Mouse (Mus musculus): Measurements from ENCODE around the gene Adamts17. TPM values are rescaled to one million over a fixed set of nuclear protein-coding genes. Genes with fewer than 3 reads are reported as not detected.

Gene Adamts17
- polyA plus RNA-seq, 1 experiment from 2014 or later = 0.06 TPM

DNA sequence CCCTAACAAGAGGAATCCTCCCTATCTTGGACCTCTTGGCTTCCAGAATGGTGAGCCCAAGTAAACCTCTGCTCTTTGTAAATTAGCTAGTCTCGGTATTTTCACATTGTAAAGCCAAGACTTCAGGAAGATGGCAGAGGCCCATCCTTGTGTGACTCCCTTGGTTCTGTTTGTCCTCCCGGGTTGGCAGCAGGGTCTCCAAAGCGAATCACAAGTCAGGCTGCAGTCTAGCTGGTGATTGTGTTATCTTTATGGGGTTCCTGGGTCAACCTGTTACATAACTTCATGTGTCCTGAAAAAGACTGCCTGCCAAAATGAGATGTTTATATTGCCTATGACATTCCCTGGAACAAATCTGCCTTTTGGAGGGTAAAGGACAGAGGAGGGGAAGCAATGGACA is 148.9 kb downstream of the Adamts17 start:
- Histone ChIP-seq H3K9me3 (replicated peaks; ENCODE audit: control insufficient read depth, low read length) (no peaks in the 10 kb centered on the region), H3K27ac (ENCODE audit: low read length) (no peak overlapping the region), H3K27me3 (ENCODE audit: control insufficient read depth, insufficient read depth, low read depth, low read length) (no peaks in the 10 kb centered on the region), H3K4me3 (ENCODE audit: low read depth, low read length) (no peak overlapping the region), H3K9ac (ENCODE audit: low read depth, low read length) (no peak overlapping the region), H3K36me3 (ENCODE audit: control insufficient read depth, insufficient read depth) (no peaks in the 10 kb centered on the region), H3K4me2 (ENCODE audit: low read depth, low read length) (no peak overlapping the region), H3K4me1 (ENCODE audit: control insufficient read depth, low read depth, low read length) (no peaks in the 10 kb centered on the region)
- WGBS (ENCODE audit: insufficient replicate concordance) = 52% methylated on average over 3 of the region's 3 CpGs
- no peak for ATAC-seq (ENCODE audit: low read depth)

DNA sequence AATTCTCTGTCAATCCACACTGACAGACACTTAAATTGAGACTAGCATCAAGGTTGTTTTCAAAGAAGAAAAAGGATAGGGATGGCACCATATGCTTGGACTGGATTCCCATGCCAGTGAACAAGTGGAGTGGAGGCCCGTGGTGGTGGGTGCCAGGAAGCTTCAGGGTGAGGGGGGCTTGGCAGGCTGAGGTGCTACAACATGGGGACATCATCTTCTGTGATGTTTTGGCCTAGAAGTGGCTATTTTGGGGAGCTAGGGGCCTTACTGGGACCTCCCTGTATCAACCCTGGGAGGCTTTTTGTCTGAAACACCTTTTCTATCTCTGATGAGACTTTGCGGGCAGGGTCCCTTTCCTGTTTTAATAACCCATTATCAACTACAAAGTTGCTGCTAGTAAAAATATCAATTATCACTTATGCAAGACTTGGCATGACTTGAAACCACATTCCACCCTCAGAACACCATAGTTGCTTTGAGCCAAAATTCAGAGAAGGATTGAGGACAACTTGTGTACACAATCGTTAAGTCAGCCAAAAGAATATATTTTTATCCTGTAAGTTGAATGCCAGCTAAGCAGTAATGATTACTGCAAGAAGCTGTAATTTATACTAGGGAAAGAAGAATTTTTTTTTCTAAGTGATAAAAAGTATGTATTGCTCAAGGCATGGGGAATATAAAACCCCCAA is 150.0 kb downstream of the Adamts17 start:
- Histone ChIP-seq H3K4me3 (ENCODE audit: low read depth, low read length) (no peak overlapping the region), H3K4me1 (ENCODE audit: control insufficient read depth, low read depth, low read length) (no peaks in the 10 kb centered on the region), H3K4me2 (ENCODE audit: low read depth, low read length) (no peak overlapping the region), H3K27me3 (ENCODE audit: control insufficient read depth, insufficient read depth, low read depth, low read length) (no peaks in the 10 kb centered on the region), H3K36me3 (ENCODE audit: control insufficient read depth, insufficient read depth) (no peaks in the 10 kb centered on the region), H3K9me3 (replicated peaks; ENCODE audit: control insufficient read depth, low read length) (no peaks in the 10 kb centered on the region), H3K27ac (ENCODE audit: low read length) (no peak overlapping the region), H3K9ac (ENCODE audit: low read depth, low read length) (no peak overlapping the region)
- no peak for ATAC-seq (ENCODE audit: low read depth)
- WGBS (ENCODE audit: insufficient replicate concordance) = 69% methylated on average over 3 of the region's 3 CpGs

DNA sequence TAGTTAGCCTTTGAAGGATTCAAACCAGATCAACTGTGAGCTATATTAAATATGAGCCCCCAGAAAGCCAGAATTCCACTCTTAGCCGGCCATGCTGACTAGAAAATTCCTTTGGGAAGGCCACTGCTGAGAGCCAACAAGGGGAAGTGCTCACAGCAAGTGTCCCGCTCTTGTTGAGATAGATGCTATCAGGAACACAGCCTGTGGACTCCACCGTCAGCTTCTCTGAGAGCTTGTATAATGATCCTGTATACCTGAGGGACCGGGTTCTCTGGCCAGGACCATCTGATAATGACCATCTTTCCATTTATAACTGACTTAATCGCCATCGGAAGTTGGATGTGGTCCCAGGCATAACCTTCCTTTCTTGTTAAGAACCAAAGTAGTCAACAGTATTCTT is 159.3 kb downstream of the Adamts17 start:
- ATAC-seq (ENCODE audit: low read depth) = no peak
- H3K36me3 ChIP-seq (ENCODE audit: control insufficient read depth, insufficient read depth) = no peaks in the 10 kb centered on the region
- H3K27ac ChIP-seq (ENCODE audit: low read length) = no peak overlapping the region
- no peak overlapping the region for H3K4me3 ChIP-seq (ENCODE audit: low read depth, low read length)
- 67% methylated on average over 6 of the region's 6 CpGs for WGBS (ENCODE audit: insufficient replicate concordance)
- no peaks in the 10 kb centered on the region for H3K27me3 ChIP-seq (ENCODE audit: control insufficient read depth, insufficient read depth, low read depth, low read length)
- H3K4me1 ChIP-seq (ENCODE audit: control insufficient read depth, low read depth, low read length) = no peaks in the 10 kb centered on the region
- H3K9me3 ChIP-seq (replicated peaks; ENCODE audit: control insufficient read depth, low read length) = no peaks in the 10 kb centered on the region
- no peak overlapping the region for H3K4me2 ChIP-seq (ENCODE audit: low read depth, low read length)
- no peak overlapping the region for H3K9ac ChIP-seq (ENCODE audit: low read depth, low read length)

DNA sequence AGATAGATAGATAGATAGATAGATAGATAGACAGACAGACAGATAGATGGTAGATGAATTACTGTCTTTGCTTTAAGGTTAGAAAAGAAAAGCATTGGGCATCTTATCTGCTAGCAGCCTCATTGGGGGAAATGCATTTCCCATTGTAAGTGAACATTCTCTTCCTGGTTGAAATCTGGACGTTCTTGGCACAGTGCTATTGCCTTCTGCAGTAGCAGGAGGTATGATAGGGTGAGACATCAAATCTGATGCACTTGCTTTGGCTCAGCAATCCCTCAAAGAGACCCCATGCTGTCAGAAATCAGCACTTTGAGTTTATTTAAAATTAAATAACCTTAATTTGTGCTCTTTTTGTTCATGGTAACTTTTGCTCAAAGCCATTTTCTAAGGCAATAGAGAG is 164.1 kb downstream of the Adamts17 start:
- Histone ChIP-seq H3K4me3 (ENCODE audit: low read depth, low read length) (no peak overlapping the region), H3K27ac (ENCODE audit: low read length) (no peak overlapping the region), H3K36me3 (ENCODE audit: control insufficient read depth, insufficient read depth) (no peaks in the 10 kb centered on the region), H3K27me3 (ENCODE audit: control insufficient read depth, insufficient read depth, low read depth, low read length) (no peaks in the 10 kb centered on the region), H3K9me3 (replicated peaks; ENCODE audit: control insufficient read depth, low read length) (no peaks in the 10 kb centered on the region), H3K4me2 (ENCODE audit: low read depth, low read length) (no peak overlapping the region), H3K4me1 (ENCODE audit: control insufficient read depth, low read depth, low read length) (no peaks in the 10 kb centered on the region), H3K9ac (ENCODE audit: low read depth, low read length) (no peak overlapping the region)
- ATAC-seq (ENCODE audit: low read depth) = no peak
- WGBS (ENCODE audit: insufficient replicate concordance) = 41% methylated on average over 1 of the region's 1 CpGs

DNA sequence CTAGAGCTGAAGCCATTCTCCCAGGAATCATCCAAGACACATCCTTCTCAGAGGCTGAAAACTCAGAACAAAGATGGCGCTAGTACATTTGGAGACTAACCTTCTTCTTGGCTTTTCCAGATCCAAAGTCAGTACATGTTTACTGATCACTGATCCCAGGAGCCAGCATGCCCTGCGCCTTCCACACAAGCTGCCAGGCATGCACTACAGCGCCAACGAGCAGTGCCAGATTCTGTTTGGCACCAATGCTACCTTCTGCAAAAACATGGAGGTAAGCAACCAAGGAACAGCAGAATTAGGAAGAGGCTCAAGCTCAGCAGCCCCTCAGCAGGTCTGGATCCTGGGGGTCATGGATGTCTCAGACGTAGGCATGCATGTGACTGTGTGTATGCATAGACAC is 164.7 kb downstream of the Adamts17 start:
- H3K4me3 ChIP-seq (ENCODE audit: low read depth, low read length) = no peak overlapping the region
- no peaks in the 10 kb centered on the region for H3K4me1 ChIP-seq (ENCODE audit: control insufficient read depth, low read depth, low read length)
- no peak overlapping the region for H3K9ac ChIP-seq (ENCODE audit: low read depth, low read length)
- 73% methylated on average over 5 of the region's 5 CpGs for WGBS (ENCODE audit: insufficient replicate concordance)
- H3K4me2 ChIP-seq (ENCODE audit: low read depth, low read length) = no peak overlapping the region
- no peaks in the 10 kb centered on the region for H3K27me3 ChIP-seq (ENCODE audit: control insufficient read depth, insufficient read depth, low read depth, low read length)
- ATAC-seq (ENCODE audit: low read depth) = no peak
- no peak overlapping the region for H3K27ac ChIP-seq (ENCODE audit: low read length)
- no peaks in the 10 kb centered on the region for H3K9me3 ChIP-seq (replicated peaks; ENCODE audit: control insufficient read depth, low read length)
- H3K36me3 ChIP-seq (ENCODE audit: control insufficient read depth, insufficient read depth) = no peaks in the 10 kb centered on the region

DNA sequence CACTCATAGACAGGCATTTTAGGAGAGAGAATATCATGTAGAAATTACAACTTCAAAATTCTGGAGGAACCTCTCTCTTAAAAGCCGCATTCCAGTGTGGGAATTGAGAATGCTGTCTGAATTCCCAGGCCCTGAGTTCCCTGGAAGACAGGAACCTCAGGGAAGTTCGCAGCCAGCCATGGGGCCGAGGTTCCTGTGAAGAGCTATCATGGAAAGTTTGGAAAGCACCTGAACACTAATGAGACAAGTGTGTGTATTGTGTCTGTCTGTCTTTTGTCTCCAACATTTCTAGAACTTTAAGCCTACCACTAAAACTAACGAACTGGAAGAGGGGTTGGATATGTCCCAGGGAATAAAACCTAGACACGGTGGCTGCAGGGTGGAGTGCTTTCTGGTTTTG is 170.3 kb downstream of the Adamts17 start:
- 69% methylated on average over 5 of the region's 5 CpGs for WGBS (ENCODE audit: insufficient replicate concordance)
- Histone ChIP-seq H3K27ac (ENCODE audit: low read length) (no peak overlapping the region), H3K4me3 (ENCODE audit: low read depth, low read length) (no peak overlapping the region), H3K4me2 (ENCODE audit: low read depth, low read length) (no peak overlapping the region), H3K36me3 (ENCODE audit: control insufficient read depth, insufficient read depth) (no peaks in the 10 kb centered on the region), H3K27me3 (ENCODE audit: control insufficient read depth, insufficient read depth, low read depth, low read length) (no peaks in the 10 kb centered on the region), H3K4me1 (ENCODE audit: control insufficient read depth, low read depth, low read length) (no peaks in the 10 kb centered on the region), H3K9ac (ENCODE audit: low read depth, low read length) (no peak overlapping the region), H3K9me3 (replicated peaks; ENCODE audit: control insufficient read depth, low read length) (no peaks in the 10 kb centered on the region)
- ATAC-seq (ENCODE audit: low read depth) = no peak

DNA sequence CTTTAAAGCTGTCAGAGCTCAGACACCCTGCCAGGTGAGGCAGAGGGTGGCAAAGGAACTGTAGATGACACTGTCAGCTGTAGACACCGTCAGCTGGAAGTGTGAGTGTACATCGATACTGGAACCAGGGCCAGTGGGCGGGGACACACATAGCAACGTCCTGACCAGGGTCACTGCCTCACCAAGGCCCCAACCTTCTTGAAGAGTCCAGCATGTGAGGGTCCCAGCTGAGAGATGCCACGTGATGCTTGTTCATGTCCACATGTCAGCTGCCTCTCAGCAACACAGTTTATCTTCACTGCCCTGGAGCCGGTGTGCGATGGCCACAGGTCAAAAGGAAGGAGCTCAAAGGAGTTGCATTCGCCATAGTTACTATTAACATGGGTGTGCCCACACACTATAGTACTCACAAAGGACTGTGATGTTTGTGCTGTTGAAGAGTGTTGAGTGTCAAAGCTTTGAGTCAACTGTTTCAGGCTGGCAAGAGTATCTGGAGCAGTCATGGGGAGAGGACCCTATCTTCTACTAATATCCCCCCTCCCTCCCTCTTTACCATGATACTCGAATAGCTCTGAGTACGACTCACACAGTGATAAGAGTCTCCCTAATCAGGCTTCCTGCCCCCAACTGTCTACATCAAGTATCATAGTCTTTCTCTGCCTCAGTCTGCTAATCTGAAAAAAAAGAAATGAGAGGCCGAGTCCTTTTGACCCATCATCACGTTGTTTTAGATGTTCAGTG is 172.6 kb downstream of the Adamts17 start:
- no peak overlapping the region for H3K9ac ChIP-seq (ENCODE audit: low read depth, low read length)

DNA sequence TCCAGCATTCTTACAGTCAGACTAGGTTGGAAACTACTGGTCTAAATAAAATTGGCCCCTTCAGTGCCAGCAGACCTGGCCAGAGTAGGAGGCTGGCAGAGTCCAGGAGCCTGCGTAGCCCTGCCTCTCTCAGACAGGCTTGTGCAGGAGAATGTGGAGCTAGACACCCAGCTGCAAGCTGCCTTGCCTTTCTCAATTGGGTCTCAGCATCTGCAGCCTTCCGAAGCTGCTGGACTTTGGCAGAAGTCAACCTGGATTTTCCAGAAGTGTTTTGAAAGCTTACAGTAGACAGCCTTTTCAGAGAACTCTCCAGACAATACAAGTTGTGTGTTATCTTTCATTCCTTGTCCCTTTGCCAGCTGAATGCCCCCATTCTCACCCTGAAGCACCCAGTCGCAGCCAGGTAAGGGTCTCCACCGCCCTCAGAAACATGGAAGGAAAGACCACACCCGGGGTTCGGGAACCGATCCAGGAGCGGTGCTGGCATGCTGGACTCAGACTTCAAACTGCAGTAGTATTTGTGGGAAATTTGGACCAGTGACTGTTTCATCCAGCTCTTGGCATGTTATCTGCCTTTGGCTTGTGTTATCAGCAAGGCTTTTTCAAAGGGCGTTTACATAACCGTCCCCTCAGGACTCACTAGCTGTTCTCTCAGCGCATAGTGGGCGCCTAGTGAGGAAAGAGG is 173.8 kb downstream of the Adamts17 start:
- Histone ChIP-seq H3K4me1 (ENCODE audit: control insufficient read depth, low read depth, low read length) (no peaks in the 10 kb centered on the region), H3K27ac (ENCODE audit: low read length) (no peak overlapping the region), H3K27me3 (ENCODE audit: control insufficient read depth, insufficient read depth, low read depth, low read length) (no peaks in the 10 kb centered on the region), H3K4me3 (ENCODE audit: low read depth, low read length) (no peak overlapping the region), H3K9me3 (replicated peaks; ENCODE audit: control insufficient read depth, low read length) (no peaks in the 10 kb centered on the region), H3K4me2 (ENCODE audit: low read depth, low read length) (no peak overlapping the region), H3K9ac (ENCODE audit: low read depth, low read length) (no peak overlapping the region), H3K36me3 (ENCODE audit: control insufficient read depth, insufficient read depth) (no peaks in the 10 kb centered on the region)
- ATAC-seq (ENCODE audit: low read depth) = no peak
- WGBS (ENCODE audit: insufficient replicate concordance) = 49% methylated on average over 12 of the region's 12 CpGs

More for the DNA sequence above, 172.6 kb downstream of the Adamts17 start:
- no peak overlapping the region for H3K4me2 ChIP-seq (ENCODE audit: low read depth, low read length)
- H3K27ac ChIP-seq (ENCODE audit: low read length) = no peak overlapping the region
- no peaks in the 10 kb centered on the region for H3K36me3 ChIP-seq (ENCODE audit: control insufficient read depth, insufficient read depth)
- 41% methylated on average over 12 of the region's 12 CpGs for WGBS (ENCODE audit: insufficient replicate concordance)
- no peak overlapping the region for H3K4me3 ChIP-seq (ENCODE audit: low read depth, low read length)
- no peak for ATAC-seq (ENCODE audit: low read depth)
- no peaks in the 10 kb centered on the region for H3K4me1 ChIP-seq (ENCODE audit: control insufficient read depth, low read depth, low read length)
- H3K27me3 ChIP-seq (ENCODE audit: control insufficient read depth, insufficient read depth, low read depth, low read length) = no peaks in the 10 kb centered on the region
- H3K9me3 ChIP-seq (replicated peaks; ENCODE audit: control insufficient read depth, low read length) = no peaks in the 10 kb centered on the region

DNA sequence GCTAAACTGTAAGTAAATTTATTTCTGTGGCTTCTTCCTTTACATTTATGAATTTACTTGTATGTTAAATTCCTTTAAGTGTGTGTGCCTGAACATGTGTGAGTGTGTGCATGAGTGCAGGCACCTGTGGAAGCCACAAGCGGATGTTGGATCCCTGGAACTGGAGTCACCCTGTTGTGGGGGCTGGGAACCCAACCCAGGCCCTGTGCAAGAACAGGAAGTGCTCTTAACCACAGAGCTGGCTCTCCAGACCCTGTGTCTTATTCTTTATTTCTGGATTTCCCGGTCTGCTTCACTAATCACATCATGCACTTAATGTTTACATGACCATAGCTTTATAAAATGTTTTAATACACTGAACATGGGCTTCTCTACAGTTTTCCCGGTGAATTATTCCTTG is 180.4 kb downstream of the Adamts17 start:
- Histone ChIP-seq H3K9me3 (replicated peaks; ENCODE audit: control insufficient read depth, low read length) (no peaks in the 10 kb centered on the region), H3K4me3 (ENCODE audit: low read depth, low read length) (no peak overlapping the region), H3K4me1 (ENCODE audit: control insufficient read depth, low read depth, low read length) (no peaks in the 10 kb centered on the region), H3K27me3 (ENCODE audit: control insufficient read depth, insufficient read depth, low read depth, low read length) (no peaks in the 10 kb centered on the region), H3K36me3 (ENCODE audit: control insufficient read depth, insufficient read depth) (no peaks in the 10 kb centered on the region), H3K4me2 (ENCODE audit: low read depth, low read length) (no peak overlapping the region), H3K9ac (ENCODE audit: low read depth, low read length) (no peak overlapping the region), H3K27ac (ENCODE audit: low read length) (no peak overlapping the region)
- ATAC-seq (ENCODE audit: low read depth) = no peak
- WGBS (ENCODE audit: insufficient replicate concordance) = 46% methylated on average over 3 of the region's 3 CpGs
